Mouse (Mus musculus): ENCODE results near the gene Oma1.

Oma1 gene

DNA sequence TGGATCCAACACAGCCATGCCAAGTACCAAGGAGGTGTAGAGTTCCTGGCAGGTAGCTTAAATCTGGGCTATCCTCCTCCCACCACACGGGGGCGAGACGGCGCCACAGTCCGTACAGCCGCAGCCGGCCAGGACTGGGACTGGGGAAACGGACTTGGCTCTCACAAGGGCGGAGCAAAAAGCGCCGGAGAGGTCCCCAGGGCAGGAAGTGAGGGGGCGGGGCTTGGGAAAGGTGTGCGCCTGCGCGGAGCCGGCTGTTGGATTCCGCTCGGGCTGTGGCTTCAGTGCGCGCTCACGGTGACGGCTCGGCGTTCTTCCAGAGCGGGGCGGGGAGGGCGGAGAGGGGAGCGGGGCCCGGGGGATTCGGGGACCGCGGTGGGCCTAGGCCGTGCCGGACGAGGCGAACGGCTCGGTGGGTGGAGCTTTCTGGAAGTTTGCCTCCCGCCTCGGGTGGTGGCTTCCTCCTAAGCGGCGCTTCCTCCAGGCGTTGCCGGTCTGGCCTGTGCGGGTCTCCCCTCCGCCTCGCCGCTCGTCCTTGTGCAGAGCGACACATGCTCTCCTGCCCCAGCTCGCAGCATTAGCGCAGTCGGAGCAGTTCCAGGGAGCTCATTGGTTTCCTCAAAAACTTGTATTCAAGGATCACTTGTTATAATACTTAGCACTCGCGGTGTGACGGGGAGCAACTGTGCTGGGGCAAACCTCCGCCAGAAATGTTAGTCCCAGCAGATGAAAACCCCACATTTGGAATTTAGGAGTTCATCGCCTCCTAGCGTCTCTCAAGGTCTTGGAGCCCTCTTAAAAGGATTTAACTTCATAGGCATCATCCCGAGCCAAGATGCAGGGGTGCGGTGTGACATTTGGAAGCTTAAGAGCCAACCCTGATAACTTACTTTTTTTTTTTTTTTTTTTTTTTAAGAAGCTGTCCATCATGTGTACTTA is at the start of gene Oma1:
TSS of gene Oma1 (plus strand) at position 226 of the 939 bp plus-strand sequence.
- DNase-seq (ENCODE audit: low spot score), result peak; percentile 96

GRCm38 (mm10) chr4:103263812-103264396 is 49.7 kb upstream of the Oma1 start:
- no peak for DNase-seq (ENCODE audit: low spot score)

DNA sequence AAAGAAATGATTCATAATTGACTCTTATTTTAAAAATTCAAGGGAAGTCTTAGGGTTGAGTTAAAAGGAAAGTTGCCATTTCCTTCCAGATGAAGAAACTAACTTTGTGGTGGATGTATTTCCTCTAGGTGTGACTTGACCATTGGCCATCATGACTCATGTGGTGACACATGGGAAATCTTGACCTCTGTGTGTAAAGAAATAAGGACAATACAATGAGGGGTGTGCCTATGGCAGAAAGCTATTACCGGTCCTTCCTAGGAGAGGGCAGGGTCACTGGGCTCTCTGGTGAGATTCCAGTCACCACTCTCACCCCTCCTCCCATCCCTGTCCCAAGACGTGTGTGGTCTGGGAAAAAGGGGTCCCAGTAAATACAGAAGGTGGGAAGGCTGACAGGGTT is 48.4 kb upstream of the Oma1 start:
- DNase-seq (ENCODE audit: low spot score), result no peak

DNA sequence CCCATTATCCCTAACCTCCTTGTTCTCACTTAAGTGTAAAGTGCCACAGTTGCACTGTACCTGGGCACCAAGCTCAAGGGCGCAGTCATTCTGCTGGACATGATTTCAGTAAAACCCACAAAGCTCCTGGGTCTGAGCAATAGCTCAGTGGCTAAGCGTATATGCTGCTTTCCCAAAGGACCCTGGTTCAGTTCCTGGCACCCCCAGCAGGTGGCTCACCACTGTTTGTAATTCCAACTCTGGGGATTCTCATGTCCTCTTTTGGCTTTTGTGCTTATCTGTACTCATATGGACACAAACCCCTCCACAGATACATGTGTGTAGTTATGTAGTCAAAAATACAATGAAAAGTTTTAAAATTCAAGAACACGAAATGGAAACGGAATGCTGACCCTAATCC is 44.3 kb upstream of the Oma1 start:
- no peak for DNase-seq (ENCODE audit: low spot score)

- DNase-seq (ENCODE audit: low spot score), result no peak
These were observed 40.6 kb upstream of the Oma1 start for GRCm38 (mm10) chr4:103273021-103273420.

DNA sequence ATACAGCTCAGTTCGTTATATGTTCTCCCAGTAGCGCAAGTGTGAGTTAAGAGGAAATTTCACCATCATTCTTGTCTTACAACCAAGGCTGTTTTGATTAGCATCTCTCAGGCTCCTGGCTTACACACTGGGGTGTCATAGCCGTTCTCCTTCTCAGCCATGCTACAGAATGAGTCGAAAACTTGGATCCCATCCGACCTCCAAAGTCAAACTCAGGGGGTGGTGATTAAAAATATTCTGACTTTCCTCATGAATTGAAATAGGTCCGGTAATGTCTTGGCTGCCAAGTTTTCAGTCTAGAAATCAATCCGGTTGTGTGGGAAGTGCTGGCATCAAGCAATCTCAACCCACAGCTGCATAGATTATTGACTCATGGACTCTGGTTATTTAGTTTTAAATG is 25.3 kb upstream of the Oma1 start:
- no peak for DNase-seq (ENCODE audit: low spot score)

DNA sequence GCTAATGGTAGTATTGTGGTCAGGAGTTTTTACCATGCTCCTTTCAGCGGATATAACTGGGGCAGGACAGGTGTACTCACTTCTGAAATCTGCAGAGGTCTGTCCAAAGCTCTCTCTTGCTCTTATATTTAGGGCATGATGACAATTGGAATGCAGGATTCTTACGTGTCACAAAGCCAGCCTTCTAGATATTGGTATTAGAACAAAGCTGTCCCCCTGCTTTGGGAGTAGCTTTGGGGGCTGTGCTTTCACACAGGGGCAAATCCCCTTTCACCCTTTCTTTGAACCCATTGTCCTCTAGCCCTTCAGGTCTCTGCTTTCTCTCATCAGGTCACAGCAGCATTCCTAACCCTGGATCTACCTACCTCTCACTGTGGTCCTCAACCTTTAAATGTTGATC is 22.8 kb upstream of the Oma1 start, which contains the start of gene 4921539E11Rik:
TSS of gene 4921539E11Rik (minus strand) at position 101 of the 400 bp plus-strand sequence.
- no peak for DNase-seq (ENCODE audit: low spot score)

DNA sequence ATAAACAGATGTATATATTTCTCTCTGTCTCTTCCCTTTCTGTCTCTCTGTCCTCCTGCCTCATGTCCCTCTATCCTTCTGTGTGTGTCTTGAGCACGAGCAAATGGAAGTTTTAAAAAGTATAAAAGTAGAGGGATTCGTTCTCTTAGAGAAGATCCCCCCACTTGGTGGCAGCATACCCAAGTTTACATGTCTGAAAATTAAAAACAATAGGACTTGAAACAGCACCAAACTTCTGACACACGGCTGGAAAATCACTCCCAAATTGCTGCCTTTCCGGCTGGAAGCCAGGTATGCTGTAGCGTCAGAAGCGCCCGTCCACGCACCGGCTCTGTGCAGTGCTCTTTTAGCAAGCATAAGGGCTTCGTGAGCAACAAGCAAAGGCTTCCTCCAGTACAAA is 14.3 kb upstream of the Oma1 start:
- no peak for DNase-seq (ENCODE audit: low spot score)

GRCm38 (mm10) chr4:103303851-103304250 is 9.8 kb upstream of the Oma1 start:
- DNase-seq (ENCODE audit: low spot score), result no peak

DNA sequence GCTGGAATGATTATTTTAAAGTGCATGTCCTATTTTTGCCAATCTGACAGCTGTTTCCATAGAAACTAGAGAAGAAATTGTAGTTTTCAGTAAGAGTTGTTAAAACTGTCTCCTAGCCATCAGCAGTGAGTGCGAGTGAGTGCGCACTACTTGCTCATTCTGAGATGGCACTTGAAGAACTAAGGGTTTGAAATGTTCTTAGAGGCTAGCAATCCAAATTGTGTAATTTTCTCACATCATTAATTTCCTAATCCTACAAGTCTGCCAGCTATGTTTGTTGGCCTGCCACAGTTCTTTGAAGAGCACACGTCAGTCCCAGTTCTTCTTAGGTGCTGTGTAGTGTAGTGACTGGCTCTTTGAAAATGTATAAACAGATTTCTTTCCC is 906 bp downstream of the Oma1 start:
- DNase-seq (ENCODE audit: low spot score), result no peak

DNA sequence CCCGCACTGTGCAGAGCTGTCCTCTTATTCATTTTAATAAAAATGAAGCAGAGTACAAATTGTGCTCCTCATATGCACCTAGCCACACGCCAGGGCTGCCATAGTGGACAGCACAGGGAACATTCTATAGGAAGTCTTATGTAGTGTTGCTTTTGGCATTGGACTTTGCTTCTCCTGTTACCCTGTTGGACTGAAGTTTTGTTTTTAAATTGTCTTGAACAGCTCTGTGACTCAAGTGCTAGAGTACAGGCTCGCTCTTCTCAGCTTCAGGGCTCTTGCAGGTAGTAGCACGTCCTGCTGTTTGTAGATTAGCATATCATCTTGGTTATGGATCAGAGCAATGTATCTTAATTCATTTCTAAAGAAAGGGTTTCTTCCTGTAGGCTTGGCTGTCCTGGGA is 2.2 kb downstream of the Oma1 start:
- no peak for DNase-seq (ENCODE audit: low spot score)

- no peak for DNase-seq (ENCODE audit: low spot score)
These were observed 7.8 kb downstream of the Oma1 start for GRCm38 (mm10) chr4:103321461-103321860.

DNA sequence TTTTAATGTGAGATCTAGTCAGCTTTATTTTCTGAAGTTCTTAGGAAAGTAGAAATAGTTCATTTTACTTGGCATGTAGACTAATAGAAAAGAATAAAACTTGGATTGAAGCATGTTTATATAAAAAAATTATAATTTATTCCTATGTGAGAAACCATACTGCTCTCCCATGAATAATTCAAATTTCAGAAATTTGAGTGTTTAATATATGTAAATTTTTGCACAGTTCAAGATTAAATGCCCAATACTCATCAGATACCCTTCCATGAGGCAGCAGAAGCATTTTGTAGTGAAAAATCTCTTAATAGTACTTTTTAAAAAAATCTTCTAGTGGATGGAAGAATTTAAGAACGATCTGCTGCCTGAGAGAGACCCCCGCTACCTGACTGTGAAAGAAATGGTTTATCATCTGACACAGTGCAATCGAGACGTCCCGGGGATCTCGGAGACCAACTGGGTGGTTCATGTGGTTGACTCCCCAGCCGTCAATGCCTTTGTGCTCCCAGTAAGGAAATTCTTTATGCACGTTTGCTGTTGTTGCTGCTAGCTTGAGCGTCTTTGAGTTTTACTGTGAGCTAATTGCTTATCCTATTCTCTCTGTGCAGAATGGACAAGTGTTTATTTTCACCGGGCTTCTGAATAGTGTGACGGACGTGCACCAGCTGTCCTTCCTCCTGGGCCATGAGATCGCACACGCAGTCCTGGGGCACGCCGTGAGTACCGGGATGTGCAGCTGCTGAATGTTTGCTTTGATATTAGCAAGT is 11.3 kb downstream of the Oma1 start:
- DNase-seq (ENCODE audit: low spot score), result no peak

DNA sequence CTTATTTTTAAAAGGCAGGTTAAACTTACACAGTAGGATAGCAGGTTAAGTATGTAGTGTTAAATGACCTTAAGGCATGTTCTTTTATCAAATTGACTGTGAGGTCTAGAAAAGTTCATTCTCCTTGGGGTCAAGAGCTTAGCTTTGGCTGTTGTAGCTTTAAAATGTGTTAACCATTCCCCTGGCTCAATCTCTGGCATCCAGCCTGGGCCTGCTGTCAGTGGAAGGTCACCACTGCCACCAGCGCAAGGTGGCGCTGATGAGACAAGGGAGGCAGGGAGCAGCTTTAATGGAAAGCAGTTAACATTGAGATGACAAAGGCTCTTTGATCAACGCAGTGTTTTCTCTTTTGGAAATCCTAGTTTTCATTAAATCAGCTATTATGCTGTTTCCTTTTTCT is 13.4 kb downstream of the Oma1 start:
- no peak for DNase-seq (ENCODE audit: low spot score)

- DNase-seq (ENCODE audit: low spot score), result no peak
These were observed 15.7 kb downstream of the Oma1 start for GRCm38 (mm10) chr4:103329348-103329747.

GRCm38 (mm10) chr4:103335134-103335533 is 21.5 kb downstream of the Oma1 start:
- DNase-seq (ENCODE audit: low spot score), result no peak

- no peak for DNase-seq (ENCODE audit: low spot score)
These were observed 27.1 kb downstream of the Oma1 start for GRCm38 (mm10) chr4:103340726-103341125.

- DNase-seq (ENCODE audit: low spot score), result no peak
These were observed 28.0 kb downstream of the Oma1 start for GRCm38 (mm10) chr4:103341620-103342019.

- no peak for DNase-seq (ENCODE audit: low spot score)
These were observed 32.4 kb downstream of the Oma1 start for GRCm38 (mm10) chr4:103346058-103346457.

DNA sequence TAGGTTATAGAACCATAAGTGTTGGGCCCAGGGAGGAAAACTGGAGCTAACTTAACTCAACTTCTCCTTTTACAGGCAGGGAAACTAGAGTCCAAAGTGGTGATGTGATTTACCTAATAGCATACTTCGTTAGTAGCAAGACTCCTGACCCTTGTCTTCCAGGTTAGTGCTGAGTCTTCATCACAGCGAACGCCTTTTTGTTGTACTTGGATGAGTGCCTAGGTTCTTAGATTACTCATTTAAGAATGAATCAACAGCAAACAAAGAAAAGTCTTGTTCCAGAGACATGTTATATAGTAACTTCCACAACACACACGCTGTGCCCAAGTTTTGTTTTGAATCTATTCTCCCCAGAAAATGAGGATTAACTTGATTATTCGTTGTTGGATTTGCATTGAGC is 33.2 kb downstream of the Oma1 start:
- DNase-seq (ENCODE audit: low spot score), result no peak

DNA sequence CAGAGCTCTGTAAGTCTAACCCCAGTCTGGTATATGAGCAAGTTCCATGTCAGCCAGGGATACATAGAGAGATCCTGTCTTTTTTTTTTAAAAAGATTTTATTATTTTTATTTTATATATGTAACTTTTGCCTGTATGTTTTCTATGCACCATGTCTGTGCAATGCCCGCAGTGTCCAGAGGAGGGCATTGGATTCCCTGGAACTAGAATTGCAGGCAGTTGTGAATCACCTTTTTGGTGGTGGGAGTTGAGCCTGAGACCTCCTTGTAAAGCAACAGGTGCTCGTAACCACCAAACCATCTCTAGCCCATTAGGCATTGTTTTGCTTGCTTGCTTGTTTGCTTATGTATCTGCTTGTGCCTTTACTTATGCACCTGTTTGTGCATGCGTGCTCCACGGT is 35.6 kb downstream of the Oma1 start:
- DNase-seq (ENCODE audit: low spot score), result no peak

DNA sequence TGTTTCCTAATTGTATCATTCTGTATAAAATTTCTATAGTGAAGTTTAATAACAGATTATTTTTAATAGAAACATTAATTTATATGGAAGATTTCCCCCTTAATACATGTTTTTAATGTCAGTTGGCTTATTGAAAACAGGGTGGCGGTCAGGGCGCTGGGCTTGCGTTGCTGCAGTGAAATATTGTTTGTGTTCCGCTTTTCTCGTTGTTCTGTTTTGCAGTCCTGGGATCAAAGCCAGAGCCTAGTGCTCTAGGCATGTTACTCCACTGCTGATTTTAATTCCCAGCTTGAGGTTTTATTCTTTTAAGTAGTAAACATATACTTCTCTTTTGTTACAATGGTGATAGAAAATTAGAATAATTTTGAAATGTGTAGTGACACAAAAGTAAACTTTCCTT is 39.3 kb downstream of the Oma1 start:
- no peak for DNase-seq (ENCODE audit: low spot score)

DNA sequence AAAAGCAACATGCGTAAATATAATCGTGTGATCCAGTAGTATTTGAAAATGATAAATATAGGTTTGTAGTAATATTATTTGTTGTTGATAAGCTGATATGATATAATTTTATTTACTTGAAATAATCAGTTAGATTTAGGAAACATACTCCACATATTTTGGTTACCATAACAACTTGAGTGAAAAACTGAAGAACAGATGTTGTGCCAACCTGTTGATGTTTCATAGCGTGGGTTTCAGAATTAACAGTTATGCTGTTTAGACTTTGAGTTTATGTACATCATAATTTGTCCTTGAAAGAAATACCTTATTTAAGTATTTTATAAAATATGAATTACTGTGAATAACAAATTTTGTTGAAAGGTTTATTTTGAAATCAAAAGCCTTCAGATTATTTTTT is 43.8 kb downstream of the Oma1 start:
- no peak for DNase-seq (ENCODE audit: low spot score)

Measured in urinary bladder, postnatal 10 days (tissue).